Mouse (Mus musculus): ENCODE measurements around the gene Crybg1.

Crybg1 gene

DNA sequence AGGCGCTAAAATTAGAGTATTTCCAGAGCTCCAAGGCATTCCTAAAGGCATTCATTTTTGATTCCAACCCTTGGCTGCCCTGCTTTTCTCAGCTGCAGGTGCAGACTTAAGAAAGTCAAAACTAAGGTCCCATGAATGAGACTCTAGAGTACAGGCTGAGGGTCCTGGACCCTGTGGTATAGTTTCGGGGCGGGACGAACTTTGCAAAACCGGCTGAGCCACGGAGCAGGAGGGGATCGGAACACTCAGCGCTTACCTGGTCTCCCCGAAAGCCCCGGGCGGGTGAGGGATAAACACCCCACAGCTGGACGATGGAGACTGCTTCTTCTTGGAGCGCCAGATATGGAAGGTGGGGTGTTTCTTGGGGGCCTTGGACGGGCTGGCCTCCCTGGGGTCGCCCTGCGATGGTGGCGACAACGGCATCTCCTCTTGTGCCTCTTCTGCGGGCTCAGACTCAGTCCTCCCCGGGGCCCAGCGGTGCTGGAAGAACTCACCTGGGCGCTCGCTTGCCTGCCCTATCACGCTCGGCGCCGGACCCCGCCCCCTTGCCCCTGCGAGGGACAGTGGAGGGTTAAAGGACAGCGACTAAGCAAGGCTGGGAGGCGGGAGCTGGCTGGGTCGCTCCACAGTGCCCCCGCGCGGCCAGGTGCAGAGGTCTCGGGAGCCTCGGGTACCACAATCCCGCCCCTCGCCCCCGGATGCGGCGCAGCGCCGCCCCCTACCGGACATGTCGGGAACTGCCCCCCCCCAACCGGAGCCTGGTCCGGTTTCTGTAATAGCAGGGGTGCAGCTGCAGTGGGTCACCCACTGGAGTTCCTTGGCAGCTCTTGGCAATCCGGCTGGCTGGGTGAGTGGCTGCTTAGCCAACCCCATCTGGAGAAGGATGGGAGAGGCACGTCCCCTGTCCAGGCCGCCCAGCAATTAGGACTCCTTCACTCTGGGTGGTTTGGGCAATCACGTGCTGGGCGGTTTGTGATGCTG is at the start of gene Crybg1:
TSS of gene Crybg1 (minus strand) at position 517 of the 981 bp plus-strand sequence.
- peak; percentile 69 for DNase-seq (ENCODE audit: low read depth, low spot score)

DNA sequence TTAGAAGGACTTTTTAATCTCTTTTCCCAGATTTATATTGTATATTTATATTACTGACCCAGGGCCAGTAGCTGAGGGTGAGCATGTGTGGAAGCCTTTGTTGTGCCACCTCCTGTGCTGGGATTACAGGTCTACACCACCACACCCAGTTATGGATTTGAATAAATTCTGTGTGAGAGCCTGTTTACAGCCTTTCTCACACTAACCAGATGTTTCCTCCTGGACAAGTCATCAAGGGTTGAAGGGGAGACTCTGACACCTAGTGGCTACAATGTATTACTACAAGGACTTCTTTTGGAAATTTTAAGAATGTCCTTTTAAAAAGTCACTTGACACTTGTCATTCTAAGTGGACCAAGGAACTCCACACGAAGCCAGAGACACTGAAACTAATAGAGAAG is 28.7 kb upstream of the Crybg1 start:
- no peak for DNase-seq (ENCODE audit: low read depth, low spot score)

DNA sequence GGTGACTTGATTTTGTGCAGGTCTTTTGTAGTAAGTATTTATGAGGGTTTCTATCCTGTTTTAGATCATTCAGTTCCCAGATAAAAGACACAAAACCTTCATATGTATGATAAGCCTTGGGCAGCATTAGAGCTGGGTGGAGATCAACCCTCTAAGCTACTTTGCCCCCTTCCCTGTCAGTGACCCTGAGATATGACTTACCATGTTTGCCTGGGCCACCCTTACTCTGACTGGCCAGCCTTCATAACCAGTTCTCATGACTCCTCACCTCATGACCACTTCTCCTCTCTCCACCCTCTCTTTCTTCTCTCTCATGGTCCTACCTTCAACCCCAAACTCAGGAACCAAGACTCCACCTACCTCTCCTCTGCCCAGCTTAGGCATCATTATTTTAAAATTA is 27.9 kb upstream of the Crybg1 start:
- DNase-seq (ENCODE audit: low read depth, low spot score), result no peak

DNA sequence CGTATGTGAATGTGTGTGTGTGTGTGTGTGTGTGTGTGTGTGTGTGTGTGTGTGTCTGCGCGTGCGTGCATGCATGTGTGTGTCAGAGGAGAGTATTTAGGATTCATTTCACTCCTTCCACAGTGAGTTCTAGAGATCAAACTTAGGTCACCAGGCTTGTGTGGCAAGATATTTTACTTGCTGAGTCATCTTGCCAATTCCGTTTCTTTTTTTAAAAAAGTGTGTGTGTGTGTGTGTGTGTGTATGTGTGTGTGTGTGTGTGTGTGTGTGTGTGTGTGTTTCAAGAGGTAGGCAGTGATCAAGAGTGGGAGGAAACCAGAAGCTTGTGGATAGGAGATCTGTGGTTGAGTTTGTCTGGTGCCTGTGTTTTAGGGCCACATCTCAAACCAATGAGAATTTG is 27.5 kb upstream of the Crybg1 start:
- no peak for DNase-seq (ENCODE audit: low read depth, low spot score)

DNA sequence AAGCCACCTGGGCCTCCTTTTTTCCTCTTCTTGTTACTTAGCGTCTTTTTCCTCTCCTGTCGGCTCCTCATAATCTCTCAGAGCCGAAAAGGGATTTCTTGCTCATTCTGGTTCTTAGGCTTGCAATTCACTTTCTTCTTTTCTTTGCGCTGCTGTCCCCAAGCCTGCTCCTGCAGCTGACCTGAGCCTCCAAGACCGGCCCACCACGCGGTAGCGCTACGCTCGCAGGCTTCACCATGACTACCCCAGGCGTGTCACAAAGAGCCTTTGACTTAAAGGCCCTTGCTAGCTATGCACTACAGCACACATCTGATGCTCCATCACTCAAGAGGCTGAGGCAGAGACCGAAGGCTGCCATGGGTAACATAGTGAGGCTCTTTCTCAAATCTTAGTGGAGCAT is 21.5 kb upstream of the Crybg1 start:
- no peak for DNase-seq (ENCODE audit: low read depth, low spot score)

DNA sequence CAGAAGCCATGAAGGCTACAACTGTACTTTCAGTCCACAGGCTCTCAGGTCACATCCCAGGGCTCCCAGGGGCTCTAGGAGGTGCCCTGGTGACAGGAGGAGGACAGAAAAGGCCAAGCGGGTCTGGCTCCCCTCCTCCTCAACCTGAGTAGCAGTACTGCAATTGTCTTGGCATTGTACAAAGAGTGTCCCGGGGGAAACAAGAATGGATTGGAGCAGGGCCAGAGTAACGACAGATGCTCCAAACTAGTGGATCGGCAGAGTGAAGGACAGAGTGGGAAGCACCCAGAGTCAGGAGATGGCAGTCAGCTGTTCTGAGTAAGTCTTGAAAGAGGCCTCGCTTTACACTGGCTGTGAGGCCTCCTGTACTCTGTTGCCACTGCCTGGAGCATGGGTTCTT is 18.4 kb upstream of the Crybg1 start:
- no peak for DNase-seq (ENCODE audit: low read depth, low spot score)

DNA sequence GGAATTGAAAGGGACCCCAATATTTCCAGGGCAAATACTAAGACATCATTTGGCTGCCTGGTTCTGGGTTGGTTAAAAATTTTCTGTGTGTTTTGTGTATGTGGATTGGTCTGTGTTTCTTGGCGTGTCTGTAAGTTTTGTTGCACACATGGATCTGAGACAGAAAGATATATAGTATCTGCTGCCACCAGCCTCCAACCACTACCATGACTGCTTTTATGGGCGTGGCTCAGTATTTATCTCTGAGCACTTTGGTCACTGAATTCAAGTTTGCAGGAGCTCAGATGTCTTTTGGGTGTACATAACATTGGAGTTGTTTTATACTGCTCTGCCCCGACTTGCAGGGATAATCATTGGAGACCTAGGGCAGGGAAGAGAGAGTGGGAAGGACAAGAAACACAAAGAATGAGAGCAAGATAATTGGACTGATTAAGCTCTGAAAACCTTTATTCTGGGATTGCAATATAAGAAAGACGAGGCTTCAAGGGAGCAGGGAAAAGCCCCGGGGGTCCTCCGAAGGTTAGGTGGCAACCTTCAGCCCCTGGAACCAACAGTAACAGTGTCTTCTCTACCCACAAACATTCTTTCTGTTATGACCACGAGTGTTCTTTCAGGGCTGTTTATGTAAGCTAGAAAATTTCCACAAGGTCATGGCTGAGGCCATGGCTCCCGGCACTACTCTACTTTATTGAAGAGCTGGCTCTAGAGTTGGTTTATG is 15.8 kb upstream of the Crybg1 start:
- DNase-seq (ENCODE audit: low read depth, low spot score), result no peak

DNA sequence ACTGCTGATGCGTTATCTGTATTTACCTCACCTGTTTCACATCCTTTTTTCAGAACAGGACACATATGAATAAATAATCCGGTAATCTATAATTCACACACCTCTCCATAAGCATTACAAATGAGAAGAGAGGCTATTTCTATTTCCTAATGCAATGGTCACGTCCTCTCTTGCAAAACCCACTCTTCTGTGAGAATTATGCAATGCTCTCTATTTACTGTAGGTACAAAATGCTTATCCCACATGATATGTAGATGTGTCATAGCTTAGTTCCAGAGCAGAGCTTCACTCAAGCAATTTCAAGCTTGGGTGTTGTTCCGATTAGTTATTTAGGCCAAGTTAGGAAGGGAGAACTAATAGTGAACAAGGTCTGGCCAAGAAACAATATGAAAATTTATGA is 14.4 kb upstream of the Crybg1 start:
- DNase-seq (ENCODE audit: low read depth, low spot score), result no peak

DNA sequence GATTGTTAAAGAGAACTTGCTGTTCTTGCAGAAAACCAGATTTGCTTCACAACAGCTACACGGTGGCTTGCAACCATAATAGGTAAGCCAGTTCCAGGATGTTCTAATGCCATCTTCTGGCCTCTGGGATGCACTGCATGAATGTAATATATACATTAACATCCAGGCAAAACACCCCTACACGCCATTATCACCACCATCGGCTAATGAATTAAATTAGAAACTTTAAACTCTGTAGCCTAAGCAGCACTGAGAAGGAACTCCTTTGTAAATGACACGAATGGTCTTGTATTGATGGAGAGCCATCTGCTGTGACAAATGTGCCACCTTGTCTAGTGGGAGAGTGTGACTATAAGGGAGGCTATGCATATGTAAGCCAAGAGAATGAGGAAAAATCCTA is 11.5 kb upstream of the Crybg1 start:
- DNase-seq (ENCODE audit: low read depth, low spot score), result no peak

DNA sequence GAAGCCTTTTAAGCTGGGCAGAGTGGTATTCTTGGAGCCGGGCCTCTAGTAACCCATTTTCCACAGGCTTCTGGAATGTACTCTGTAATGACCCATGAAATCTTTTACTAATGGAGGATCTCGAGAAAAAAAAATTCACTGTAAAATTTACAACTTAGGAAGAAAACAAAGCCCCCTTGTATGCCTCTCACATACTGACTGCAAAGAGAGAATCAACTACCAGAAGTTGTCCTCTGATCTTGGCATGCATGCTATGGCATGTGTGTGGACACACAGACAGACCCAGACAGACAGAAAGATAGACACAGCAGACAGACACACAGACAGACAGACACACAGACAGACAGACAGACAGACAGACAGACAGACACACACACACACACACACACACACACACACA is 8.8 kb upstream of the Crybg1 start:
- DNase-seq (ENCODE audit: low read depth, low spot score), result no peak

DNA sequence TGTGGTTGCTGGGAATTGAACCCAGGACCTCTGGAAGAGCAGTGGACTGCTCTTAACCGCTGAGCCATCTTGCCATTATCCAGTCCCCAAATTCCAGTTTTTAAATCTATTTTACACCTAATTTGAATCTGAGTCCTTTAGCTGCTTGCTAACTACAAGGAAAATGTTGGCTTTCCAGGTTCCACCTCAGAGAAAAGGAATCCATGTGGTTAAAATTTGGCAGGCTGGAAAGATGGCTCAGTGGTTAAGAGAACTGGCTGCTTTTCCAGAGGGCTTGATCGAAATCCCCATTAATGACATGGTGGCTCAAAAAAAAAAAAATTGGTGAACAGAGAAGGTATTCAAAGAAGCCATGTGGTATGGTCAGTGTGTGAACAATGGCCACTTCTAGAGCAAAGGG is 1.8 kb upstream of the Crybg1 start:
- no peak for DNase-seq (ENCODE audit: low read depth, low spot score)

DNA sequence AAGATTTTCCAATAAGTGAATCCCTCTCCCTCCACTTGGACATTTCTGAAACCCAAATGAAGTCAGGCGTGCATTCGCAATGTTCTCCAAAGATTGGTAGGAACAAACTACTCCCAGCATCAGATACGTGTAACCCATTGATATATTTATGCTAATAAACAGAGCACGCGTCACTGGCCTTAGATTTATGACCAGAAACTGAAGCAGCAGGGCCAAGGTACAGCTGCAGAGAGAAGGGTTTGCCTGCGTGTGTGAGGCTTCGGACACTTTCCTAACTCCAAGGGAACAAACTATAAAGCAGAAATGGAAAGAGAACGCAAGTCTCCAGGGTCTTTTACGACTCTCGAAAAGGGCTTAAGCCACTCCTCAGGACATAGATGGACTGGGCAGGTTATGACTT is 5.3 kb downstream of the Crybg1 start:
- DNase-seq (ENCODE audit: low read depth, low spot score), result no peak

DNA sequence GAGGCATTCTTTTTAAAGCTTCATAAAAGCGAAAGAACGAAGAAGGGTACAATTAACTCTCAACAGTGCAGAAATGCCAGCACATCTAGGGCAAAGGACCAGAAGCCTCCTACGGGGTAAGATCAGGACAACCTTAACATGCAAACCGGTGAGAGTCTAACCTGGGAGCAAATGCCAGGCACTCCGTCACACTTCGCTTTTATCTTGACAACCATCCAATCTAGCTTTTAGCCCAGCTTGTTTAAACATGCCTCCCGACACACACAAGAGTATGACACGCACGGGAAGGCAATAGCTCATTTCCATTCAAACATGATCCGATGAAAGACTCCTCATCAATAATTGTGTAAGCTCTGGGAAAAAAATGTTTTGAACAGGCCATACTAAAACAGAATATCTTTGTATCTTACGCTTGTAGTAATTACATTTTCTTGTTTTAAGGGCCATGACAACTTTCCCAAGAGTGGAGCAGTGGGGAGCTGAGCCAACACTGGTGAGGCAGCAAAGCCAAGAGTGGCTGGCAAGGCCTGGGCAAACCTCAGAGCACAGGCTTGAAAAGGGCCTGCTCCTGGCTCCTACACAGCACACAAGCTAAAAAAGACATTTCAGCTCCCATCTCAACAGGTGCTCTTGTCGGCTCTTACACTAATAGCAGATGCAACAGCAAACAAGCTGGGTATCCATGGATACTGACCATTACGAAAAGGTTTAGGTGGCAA is 10.4 kb downstream of the Crybg1 start:
- no peak for DNase-seq (ENCODE audit: low read depth, low spot score)

DNA sequence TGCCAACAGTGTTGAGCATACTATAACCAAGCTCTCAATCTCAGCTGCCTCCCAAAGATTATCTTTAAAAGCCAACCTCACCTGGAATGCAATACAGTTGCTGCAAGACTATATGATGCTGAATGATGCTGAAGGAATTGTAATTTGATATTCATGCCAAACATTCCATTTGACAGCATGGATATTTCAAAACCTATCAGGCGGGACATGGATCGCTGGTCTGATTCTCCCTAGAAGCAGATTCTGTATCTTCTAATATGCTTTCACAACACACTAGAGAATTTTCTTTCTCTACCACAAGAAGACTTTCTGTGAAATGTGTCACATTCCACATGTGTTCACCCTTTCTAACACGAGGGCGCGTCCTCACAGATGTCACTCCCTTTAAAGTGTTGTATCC is 22.6 kb downstream of the Crybg1 start:
- no peak for DNase-seq (ENCODE audit: low read depth, low spot score)

DNA sequence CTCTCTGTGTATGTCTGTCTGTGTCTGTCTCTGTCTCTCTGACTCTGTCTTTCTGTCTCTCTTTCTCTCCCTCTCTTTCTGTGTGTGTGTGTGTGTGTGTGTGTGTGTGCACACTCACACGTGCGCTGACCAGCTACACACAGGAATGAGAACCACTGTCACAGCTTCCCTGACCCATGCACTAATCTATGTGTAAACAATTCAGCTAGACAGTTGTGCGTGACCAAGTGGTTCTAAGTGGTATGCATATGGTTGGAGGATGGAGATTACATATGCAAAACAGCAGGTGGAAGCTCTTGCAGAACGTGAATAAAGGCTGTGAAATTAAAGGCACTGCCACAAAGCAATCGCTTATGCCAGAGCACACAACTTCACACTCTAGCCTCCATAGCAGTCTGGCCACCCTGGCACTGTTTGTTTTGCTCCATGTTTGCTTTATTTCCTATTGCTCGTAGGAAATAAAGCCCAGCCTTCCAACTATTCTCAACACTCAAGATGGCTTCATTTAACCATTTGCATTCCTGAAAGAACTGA is 24.2 kb downstream of the Crybg1 start:
- DNase-seq (ENCODE audit: low read depth, low spot score), result no peak

DNA sequence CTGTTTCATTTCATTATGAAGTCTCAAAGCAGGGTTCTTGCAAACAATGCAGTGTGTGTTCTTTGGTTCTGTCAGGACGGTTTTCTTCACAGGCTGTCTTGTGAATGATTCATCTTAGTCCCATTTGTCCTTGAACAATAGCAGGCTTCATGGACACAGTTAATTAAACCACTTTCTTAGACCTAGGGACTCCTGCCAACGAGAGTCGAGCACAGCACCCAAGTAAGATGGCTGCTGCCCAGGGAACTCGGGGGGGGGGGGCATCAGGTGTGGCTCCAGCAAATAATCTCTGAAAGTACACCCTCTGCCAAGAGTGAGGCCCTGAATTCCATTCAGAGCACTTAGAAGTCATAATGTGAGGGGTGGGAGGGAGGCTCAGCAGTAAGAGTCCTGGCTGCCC is 30.0 kb downstream of the Crybg1 start:
- no peak for DNase-seq (ENCODE audit: low read depth, low spot score)

DNA sequence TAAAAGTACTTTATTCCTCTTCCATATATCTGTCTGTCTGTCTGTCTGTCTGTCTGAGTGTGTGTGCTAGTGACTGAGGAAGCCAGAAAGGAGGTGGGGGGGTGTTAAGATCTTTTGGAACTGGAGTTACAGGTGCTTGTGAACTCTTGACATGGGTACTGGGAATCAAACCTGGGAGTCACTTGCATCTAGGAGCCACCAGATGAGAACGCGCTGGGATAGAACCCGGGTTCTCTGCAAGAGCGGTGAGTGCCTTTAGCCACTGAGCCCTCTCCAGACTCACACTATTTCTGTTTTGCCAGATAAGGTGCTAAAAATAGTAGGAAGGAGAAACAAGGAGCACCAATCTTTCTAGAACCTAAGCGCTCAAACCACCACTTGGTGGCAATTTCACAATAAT is 31.9 kb downstream of the Crybg1 start:
- DNase-seq (ENCODE audit: low read depth, low spot score), result no peak

DNA sequence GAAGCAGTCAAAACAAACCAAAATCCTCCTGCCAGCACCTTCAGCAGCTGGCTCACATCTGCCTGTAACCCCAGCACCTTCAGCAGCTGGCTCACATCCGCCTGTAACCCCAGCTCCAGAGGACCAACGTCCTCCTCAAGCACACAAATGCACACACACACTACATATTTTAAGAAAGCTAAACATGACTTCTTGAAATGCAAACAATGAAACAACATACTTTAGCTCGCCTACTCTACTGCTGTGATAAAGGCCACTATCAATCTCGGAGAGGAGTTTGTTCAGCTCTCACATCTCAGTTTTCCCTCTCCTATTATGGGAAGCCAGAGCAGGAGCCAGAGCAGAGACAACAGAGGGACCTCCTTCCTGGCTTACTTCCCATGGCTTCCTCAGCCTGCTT is 34.0 kb downstream of the Crybg1 start:
- no peak for DNase-seq (ENCODE audit: low read depth, low spot score)

DNA sequence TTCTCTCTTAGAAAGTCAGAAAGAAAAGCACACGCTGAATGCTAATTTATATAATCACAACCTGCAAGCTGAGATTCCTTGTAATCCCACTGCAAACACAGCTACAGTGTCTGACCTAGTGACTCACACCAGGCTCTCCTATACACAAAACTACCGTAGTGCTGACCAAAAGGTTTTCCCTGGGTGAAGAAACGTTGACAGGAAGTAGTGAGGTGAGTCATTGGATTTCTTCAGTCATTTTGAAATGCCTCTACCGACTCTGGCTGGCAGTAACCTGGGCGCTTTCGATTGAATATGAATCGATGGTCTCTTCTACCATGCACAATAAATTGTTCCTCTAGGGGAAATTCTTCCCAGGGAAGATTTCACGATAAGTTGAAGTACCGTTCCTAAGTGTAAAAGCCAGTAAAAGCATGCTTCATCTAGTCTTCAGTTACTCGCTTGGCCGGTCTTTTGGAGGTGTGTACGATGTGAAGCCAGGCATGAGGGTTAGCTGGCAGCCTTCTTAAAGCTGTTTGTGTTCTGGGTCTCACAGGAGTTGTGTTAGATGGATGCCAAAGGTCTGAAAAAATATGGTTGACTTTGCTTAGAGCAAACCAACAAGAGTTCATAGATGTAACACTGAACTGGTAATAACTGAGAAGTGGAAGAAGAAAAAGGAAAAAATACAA is 36.5 kb downstream of the Crybg1 start:
- DNase-seq (ENCODE audit: low read depth, low spot score), result no peak

DNA sequence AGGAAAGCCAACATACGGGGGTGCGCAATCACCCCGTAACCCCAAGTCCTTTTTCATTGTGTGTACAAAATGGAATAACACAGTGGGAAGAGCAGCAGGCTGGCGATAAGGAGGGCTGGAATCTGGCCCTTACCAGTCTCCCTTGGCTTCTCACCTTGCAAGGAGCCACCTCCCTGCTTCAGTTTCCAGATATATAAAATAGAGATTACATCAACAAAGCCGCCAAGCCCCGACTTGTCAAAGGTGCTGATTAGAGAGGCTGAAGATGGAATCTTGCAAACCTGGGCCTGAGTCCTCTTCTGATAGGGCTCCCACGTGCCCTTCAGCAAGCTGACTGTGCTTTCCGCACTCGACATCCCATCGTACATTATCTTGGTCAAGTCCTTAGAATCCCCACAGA is 37.5 kb downstream of the Crybg1 start:
- DNase-seq (ENCODE audit: low read depth, low spot score), result no peak

DNA sequence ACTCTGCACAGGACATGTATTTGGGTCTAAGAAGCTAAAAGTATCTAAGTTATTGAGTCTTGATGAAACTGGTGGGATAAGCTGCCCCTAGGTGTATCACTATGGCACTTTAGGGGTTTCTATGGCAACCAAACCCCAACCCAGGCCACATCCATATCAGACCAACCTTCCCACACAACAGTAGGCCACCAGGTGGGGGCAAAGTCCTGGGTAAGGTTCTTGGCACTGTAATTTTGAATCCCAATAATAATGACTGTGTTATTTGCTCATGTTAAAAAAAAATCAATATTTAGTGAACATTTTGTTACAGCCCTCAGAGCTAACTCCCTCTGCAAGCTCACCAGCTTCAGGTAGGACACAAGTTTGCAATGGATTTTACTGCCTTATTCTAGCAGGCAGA is 38.2 kb downstream of the Crybg1 start:
- DNase-seq (ENCODE audit: low read depth, low spot score), result no peak

DNA sequence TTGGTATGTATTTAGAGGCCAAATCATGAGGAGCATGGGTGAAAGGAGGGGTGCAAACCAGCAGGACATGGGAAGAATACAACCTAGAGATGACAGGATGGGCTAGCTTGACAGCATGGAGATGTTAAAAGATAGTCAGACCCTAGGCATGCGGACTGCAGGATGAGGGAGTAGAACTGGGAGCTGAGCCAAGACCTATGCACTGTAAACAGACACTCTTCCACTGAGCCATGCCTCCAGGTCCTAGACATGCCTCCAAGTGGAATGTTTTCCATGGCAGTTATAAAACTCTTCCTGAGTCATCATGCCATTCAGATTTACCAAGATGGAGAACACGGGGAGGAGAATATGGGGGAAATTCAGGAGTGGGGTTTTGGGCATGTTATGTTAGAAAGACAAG is 53.9 kb downstream of the Crybg1 start:
- no peak for DNase-seq (ENCODE audit: low read depth, low spot score)

Data from WW6 (cell line).